Mouse (Mus musculus): ENCODE results near the gene Gm20481. TPM values are rescaled to one million over a fixed set of nuclear protein-coding genes. Genes with fewer than 3 reads are reported as not detected.
A peak's percentile ranks its signal among the peaks of the same experiment; 100 is the strongest.
"Not testable (repeated sequence)": the region's sequence is repeated elsewhere in the genome, so short reads cannot be mapped to it uniquely, and the experiment has no call there.

Gm20481 gene
- polyA plus RNA-seq, 1 experiment from 2014 or later, result not detected

DNA sequence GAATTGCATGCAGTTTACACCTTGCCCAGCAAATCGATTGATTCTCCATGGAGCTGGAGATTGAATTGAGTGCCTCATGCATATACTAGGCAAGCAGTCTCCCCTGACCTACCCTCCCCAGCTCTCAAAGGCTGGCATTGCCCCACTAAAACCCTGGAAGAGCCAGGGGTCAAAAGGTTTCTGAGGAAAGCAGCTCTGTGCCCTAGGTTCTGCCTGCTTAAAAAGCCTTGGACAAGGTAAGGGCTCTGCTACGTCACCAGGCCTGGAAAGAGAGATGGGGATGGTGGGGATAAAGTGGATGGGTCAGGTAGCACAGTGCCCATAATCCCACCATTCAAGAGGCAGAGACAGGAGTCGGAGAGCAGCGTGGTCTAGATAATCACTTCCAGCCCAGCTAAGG lies 14.9 kb upstream of the Gm20481 start:
- Histone ChIP-seq H3K27me3 (ENCODE audit: insufficient read depth, low read length) (no peaks in the 10 kb centered on the region), H3K9me3 (replicated peaks; ENCODE audit: low read length) (no peaks in the 10 kb centered on the region), H3K4me3 (replicated peaks; ENCODE audit: low read depth, low read length) (no peak overlapping the region), H3K4me2 (ENCODE audit: low read length) (no peak overlapping the region), H3K4me1 (replicated peaks; ENCODE audit: insufficient read depth, low read length) (0 out of 2 replicates have a peak, but pooled peaks cover 4% of the 10 kb centered on the region), H3K9ac (ENCODE audit: low read depth, low read length) (no peak overlapping the region), H3K27ac (no peak overlapping the region), H3K36me3 (ENCODE audit: insufficient read depth, low read length) (peaks cover 11% of the 10 kb centered on the region)
- DNase-seq (ENCODE audit: low spot score) (no peak), ATAC-seq (replicated peaks; ENCODE audit: low FRiP score, low read depth) (no peak)
- TF ChIP-seq CTCF (IDR thresholded peaks at IDR 0.05; ENCODE audit: low read depth), result no peak
- WGBS, result 88% methylated on average over 4 of the region's 4 CpGs

DNA sequence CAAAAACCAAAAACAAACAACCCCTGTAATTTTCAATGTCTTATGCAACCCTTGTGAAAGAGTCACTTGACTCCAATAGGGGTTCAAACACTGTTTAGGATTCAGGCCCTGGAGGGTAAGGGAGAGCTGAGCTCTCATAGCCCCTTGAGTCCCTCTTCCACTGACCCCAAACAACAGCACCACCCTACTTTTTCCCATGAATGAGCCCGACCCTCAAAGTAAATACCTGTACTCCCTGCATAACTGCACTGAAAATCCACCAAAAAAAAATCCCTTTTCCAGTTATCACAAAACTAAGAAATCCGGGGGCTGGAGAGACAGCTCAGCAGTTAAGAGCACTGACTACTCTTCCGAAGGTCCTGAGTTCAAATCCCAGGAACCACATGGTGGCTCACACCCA lies 13.8 kb upstream of the Gm20481 start:
- DNase-seq (ENCODE audit: low spot score) (no peak), ATAC-seq (replicated peaks; ENCODE audit: low FRiP score, low read depth) (no peak)
- no peak overlapping the region for H3K4me3 ChIP-seq (replicated peaks; ENCODE audit: low read depth, low read length)
- peaks cover 1% of the 10 kb centered on the region; the same call in 1 of the 2 replicates for H3K36me3 ChIP-seq (ENCODE audit: insufficient read depth, low read length)
- no peak overlapping the region for H3K4me2 ChIP-seq (ENCODE audit: low read length)
- H3K27ac ChIP-seq, result no peak overlapping the region
- no peak overlapping the region for H3K9ac ChIP-seq (ENCODE audit: low read depth, low read length)
- no peak for TF ChIP-seq CTCF (IDR thresholded peaks at IDR 0.05; ENCODE audit: low read depth)
- WGBS, result 81% methylated on average over 3 of the region's 3 CpGs
- H3K9me3 ChIP-seq (replicated peaks; ENCODE audit: low read length), result no peaks in the 10 kb centered on the region
- H3K27me3 ChIP-seq (ENCODE audit: insufficient read depth, low read length), result no peaks in the 10 kb centered on the region
- 0 out of 2 replicates have a peak, but pooled peaks cover 7% of the 10 kb centered on the region for H3K4me1 ChIP-seq (replicated peaks; ENCODE audit: insufficient read depth, low read length)

DNA sequence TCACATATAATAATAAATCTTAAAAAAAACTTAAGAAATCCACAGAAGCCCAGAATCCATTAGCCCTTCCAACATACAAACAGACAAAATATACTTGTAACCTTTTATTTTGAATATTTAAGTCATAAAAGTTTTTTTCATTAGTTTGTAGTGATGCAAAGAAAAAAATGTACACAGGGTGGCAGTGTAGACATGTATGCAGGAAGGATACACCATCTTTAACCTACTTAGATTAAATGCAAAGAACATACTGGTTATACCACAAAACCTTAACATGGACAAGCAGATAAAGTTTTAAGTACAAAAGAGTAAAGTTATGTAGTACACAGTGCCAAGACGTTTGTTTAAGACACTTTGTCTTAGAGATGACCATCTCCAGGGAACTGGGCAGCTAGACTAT lies 13.4 kb upstream of the Gm20481 start:
- no peak overlapping the region for H3K4me3 ChIP-seq (replicated peaks; ENCODE audit: low read depth, low read length)
- 0 out of 2 replicates have a peak, but pooled peaks cover 5% of the 10 kb centered on the region for H3K4me1 ChIP-seq (replicated peaks; ENCODE audit: insufficient read depth, low read length)
- TF ChIP-seq CTCF (IDR thresholded peaks at IDR 0.05; ENCODE audit: low read depth), result peak; percentile 70
- H3K27me3 ChIP-seq (ENCODE audit: insufficient read depth, low read length), result no peaks in the 10 kb centered on the region
- DNase-seq (ENCODE audit: low spot score), result peak; percentile 84
- WGBS, result 32% methylated on average over 1 of the region's 1 CpGs
- no peaks in the 10 kb centered on the region for H3K36me3 ChIP-seq (ENCODE audit: insufficient read depth, low read length)
- no peak overlapping the region for H3K27ac ChIP-seq
- no peak overlapping the region for H3K4me2 ChIP-seq (ENCODE audit: low read length)
- ATAC-seq (replicated peaks; ENCODE audit: low FRiP score, low read depth), result no peak
- H3K9ac ChIP-seq (ENCODE audit: low read depth, low read length), result no peak overlapping the region
- H3K9me3 ChIP-seq (replicated peaks; ENCODE audit: low read length), result no peaks in the 10 kb centered on the region

DNA sequence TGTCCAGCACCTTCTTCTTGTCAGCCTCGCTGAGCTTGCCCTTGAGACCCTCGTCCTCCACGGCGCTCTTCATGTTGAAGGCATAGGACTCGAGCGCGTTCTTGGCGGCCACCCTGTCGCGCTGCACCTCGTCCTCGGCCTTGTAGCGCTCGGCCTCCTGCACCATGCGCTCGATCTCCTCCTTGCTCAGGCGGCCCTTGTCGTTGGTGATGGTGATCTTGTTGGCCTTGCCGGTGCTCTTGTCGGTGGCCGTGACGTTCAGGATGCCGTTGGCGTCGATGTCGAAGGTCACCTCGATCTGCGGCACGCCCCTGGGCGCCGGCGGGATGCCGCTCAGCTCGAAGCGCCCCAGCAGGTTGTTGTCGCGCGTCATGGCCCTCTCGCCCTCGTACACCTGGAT lies 12.4 kb upstream of the Gm20481 start:
- ATAC-seq (replicated peaks; ENCODE audit: low FRiP score, low read depth); H3K36me3 ChIP-seq (ENCODE audit: insufficient read depth, low read length); H3K27ac ChIP-seq; DNase-seq (ENCODE audit: low spot score); H3K27me3 ChIP-seq (ENCODE audit: insufficient read depth, low read length); H3K9me3 ChIP-seq (replicated peaks; ENCODE audit: low read length); H3K4me1 ChIP-seq (replicated peaks; ENCODE audit: insufficient read depth, low read length); H3K4me2 ChIP-seq (ENCODE audit: low read length); H3K4me3 ChIP-seq (replicated peaks; ENCODE audit: low read depth, low read length); H3K9ac ChIP-seq (ENCODE audit: low read depth, low read length): not testable (repeated sequence)
- WGBS, result 24% methylated on average over 28 of the region's 40 CpGs

DNA sequence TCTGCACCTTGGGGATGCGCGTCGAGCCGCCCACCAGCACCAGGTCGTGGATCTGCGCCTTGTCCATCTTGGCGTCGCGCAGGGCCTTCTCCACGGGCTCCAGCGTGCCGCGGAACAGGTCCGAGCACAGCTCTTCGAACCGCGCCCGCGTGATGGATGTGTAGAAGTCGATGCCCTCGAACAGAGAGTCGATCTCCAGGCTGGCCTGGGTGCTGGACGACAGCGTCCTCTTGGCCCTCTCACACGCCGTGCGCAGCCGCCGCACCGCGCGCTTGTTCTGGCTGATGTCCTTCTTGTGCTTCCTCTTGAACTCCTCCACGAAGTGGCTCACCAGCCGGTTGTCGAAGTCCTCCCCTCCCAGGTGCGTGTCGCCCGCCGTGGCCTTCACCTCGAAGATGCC lies 11.7 kb upstream of the Gm20481 start:
- not testable (repeated sequence) for DNase-seq (ENCODE audit: low spot score); ATAC-seq (replicated peaks; ENCODE audit: low FRiP score, low read depth); H3K4me3 ChIP-seq (replicated peaks; ENCODE audit: low read depth, low read length); H3K4me1 ChIP-seq (replicated peaks; ENCODE audit: insufficient read depth, low read length); H3K9ac ChIP-seq (ENCODE audit: low read depth, low read length); H3K4me2 ChIP-seq (ENCODE audit: low read length); H3K36me3 ChIP-seq (ENCODE audit: insufficient read depth, low read length); H3K27ac ChIP-seq; H3K27me3 ChIP-seq (ENCODE audit: insufficient read depth, low read length); H3K9me3 ChIP-seq (replicated peaks; ENCODE audit: low read length)
- WGBS, result 20% methylated on average over 16 of the region's 40 CpGs

DNA sequence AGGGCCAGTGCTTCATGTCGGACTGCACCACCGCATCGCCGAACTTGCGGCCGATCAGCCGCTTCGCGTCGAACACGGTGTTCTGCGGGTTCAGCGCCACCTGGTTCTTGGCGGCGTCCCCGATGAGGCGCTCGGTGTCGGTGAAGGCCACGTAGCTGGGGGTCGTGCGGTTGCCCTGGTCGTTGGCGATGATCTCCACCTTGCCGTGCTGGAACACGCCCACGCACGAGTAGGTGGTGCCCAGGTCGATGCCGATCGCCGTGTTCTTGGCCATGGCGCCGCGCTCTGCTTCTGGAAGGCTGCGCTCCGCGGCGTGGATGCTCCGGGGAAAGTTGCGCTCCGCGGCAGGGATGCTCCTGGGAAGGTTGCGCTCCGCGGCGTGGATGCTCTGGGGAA lies 11.0 kb upstream of the Gm20481 start:
- WGBS, result 2% methylated on average over 12 of the region's 47 CpGs

DNA sequence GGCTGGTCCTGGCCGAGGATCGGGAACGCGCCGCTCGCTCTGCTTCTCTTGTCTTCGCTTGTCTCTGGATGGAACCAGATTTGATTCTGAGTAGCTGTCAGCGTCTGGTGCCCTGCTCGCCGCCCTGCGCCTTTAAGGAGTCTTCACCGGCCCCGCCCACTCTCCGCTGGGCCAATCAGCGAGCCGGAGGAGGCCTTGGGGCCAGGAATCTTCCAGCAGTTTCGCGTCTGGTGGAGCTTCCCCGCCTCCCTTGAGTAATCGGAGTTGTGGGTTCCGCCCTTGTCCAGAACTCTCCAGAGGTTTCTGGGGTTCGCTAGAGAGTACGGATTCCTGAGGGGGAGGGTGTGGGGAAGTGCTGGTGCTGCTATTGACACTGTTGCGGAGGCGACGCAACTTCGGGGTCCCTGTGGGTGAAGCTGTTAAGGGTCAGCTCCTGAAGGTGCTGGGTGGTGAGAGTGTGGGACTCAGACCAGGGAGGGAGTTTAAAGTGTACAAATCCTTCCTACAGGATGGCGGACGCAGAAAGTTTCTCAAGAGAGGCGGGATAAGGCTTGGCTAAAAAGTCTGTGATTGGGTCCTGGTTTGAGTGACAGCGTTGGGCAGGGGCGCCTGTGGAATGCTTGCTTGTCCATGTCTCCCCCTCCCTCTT lies 10.5 kb upstream of the Gm20481 start, which contains the start of gene Hspa1b:
TSS of gene Hspa1b (minus strand) at position 109 of the 649 bp plus-strand sequence.
- Histone ChIP-seq H3K4me2 (ENCODE audit: low read length) (peak within 1 kb of the TSS; percentile 62), H3K27ac (peak within 1 kb of the TSS; percentile 96), H3K4me3 (replicated peaks; ENCODE audit: low read depth, low read length) (peak within 1 kb of the TSS; percentile 39), H3K9ac (ENCODE audit: low read depth, low read length) (peak within 1 kb of the TSS; percentile 43; the same call in 1 of the 2 replicates)
- not testable (repeated sequence) for H3K27me3 ChIP-seq (ENCODE audit: insufficient read depth, low read length); H3K9me3 ChIP-seq (replicated peaks; ENCODE audit: low read length); H3K4me1 ChIP-seq (replicated peaks; ENCODE audit: insufficient read depth, low read length); H3K36me3 ChIP-seq (ENCODE audit: insufficient read depth, low read length)
- under 1% methylated on average over 29 of the region's 32 CpGs for WGBS
- DNase-seq (ENCODE audit: low spot score), result peak; percentile 97
- peak; percentile 89 for ATAC-seq (replicated peaks; ENCODE audit: low FRiP score, low read depth)

More for the DNA sequence above, 11.0 kb upstream of the Gm20481 start:
- not testable (repeated sequence) for H3K4me1 ChIP-seq (replicated peaks; ENCODE audit: insufficient read depth, low read length); H3K9me3 ChIP-seq (replicated peaks; ENCODE audit: low read length); H3K9ac ChIP-seq (ENCODE audit: low read depth, low read length); H3K27me3 ChIP-seq (ENCODE audit: insufficient read depth, low read length); DNase-seq (ENCODE audit: low spot score); H3K36me3 ChIP-seq (ENCODE audit: insufficient read depth, low read length)
- Histone ChIP-seq H3K4me2 (ENCODE audit: low read length) (peak overlapping the region; percentile 48), H3K27ac (peak overlapping the region; percentile 96; the same call in 1 of the 2 replicates), H3K4me3 (replicated peaks; ENCODE audit: low read depth, low read length) (peak overlapping the region; percentile 39; the same call in 1 of the 2 replicates)
- ATAC-seq (replicated peaks; ENCODE audit: low FRiP score, low read depth), result peak; percentile 22; the same call in 1 of the 2 replicates

All from kidney, postnatal 0 days (tissue).